Mouse (Mus musculus) adrenal gland, postnatal 36 days (tissue): Measurements from ENCODE around the gene Hdac7. TPM values are rescaled to one million over a fixed set of nuclear protein-coding genes. Genes with fewer than 3 reads are reported as not detected.

Experiments used
- DNase-seq, 2 experiments: peaks; one replicate each; pipeline ENCODE4 v3.0.0; 2021; ENCODE audit warnings: mixed read lengths in 1 of 2
- total RNA-seq, 2 experiments: library from RNA; stranded (reverse); gene quantifications; 2 replicates each; pipeline ENCODE4 v1.2.3; 2021

Gene Hdac7
- total RNA-seq, 2 experiments from 2014 or later = 63.5 to 67.2 TPM

DNA sequence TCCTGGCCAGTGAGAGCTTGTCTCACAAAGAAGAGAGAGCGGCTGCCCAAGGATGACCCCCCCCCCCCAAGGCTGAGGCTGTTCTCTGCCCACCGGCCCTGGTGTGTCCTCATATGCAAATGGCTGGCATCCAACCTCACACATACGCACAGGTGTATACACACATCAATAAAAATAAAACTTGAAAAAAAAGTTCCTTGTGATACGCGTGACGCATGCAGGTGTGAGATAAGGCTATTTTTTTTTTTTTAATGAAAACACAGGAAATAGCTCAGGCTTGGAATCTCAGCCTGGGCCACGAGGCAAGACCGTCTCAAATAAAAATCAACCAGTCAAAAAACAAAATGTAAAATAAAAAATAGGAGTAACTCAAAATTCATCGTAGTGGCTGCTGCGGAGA, 98.0 kb downstream of the Hdac7 start:
- DNase-seq = no peak

GRCm38 (mm10) chr15:97745331-97745730, 99.0 kb downstream of the Hdac7 start:
- peak; percentile 89 to 90 for DNase-seq

GRCm38 (mm10) chr15:97744930-97745329, 99.4 kb downstream of the Hdac7 start:
- no peak for DNase-seq

DNA sequence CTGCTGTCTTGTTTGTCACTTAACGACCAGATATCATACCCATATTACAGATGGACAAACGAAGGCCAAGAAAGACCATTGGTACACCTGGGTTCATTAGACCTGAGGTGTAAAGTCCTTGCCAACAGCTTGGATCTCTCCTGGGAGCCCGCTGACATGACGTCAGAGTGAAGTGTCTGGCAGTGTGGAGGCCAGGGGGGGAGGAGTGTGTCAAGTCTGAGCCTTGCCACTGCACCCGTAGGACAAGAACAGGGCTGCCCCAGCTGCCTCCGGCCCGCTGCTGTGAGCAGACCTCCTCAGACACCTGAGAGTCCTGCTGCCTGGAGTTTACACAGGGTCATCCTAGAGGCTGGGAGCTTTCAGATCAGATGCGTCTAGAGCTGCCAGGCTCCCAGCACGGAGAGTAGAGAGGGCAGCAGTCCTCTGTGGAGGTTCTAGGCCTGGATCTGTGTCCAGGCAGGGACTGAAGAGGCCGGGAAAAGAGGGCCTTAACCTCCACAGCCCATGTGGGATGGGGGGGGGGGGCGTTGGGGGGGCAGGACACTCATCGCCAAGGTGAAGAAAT, 100.3 kb downstream of the Hdac7 start:
- no peak for DNase-seq

GRCm38 (mm10) chr15:97743210-97743609, 101.1 kb downstream of the Hdac7 start:
- DNase-seq = no peak

Other genes with a start within 250 kb of the Hdac7 start
- gene Rpap3, start 138.7 kb downstream of the Hdac7 start, total RNA-seq = 10 to 100 TPM; 19.5 to 20.5 TPM
- under 1 TPM; 0.66 to 0.70 TPM for gene Endou, start 113.2 kb downstream of the Hdac7 start, total RNA-seq
- gene Rapgef3, start 76.5 kb downstream of the Hdac7 start, total RNA-seq = 10 to 100 TPM; 15.0 to 20.8 TPM
- gene Slc48a1, start 66.0 kb downstream of the Hdac7 start, total RNA-seq = 100 to 1,000 TPM; 107 to 130 TPM
- 10 to 100 TPM in 1 of 2 experiments, 1 to 10 TPM in 1; 6.4 to 33.3 TPM for gene Vdr, start 66.1 kb upstream of the Hdac7 start, total RNA-seq
- 10 to 100 TPM; 50.6 to 61.7 TPM for gene Tmem106c, start 119.7 kb upstream of the Hdac7 start, total RNA-seq
- gene Col2a1, start 160.2 kb upstream of the Hdac7 start, total RNA-seq = not detected
- gene Pfkm, start 248.1 kb upstream of the Hdac7 start, total RNA-seq = 10 to 100 TPM; 59.9 to 65.4 TPM
- 10 to 100 TPM; 16.0 to 16.8 TPM for gene Senp1, start 249.2 kb upstream of the Hdac7 start, total RNA-seq